Mouse (Mus musculus) splenic B cell, adult 2 months (primary cell): ENCODE measurements around the gene Pisd.
"Not testable (repeated sequence)": the region's sequence is repeated elsewhere in the genome, so short reads cannot be mapped to it uniquely, and the experiment has no call there.

Experiments used
- DNase-seq: peaks from one replicate; pipeline ENCODE4 v3.0.0-alpha.2; 2011; ENCODE audit warnings: low read depth, low spot score
- H3K27me3 ChIP-seq: 2 replicates; pipeline ENCODE4 v1.6.1; 2012; ENCODE audit warnings: mild to moderate bottlenecking, low read length, moderate library complexity, mixed read lengths; ENCODE audit not compliant: control insufficient read depth, poor library complexity, insufficient read depth, severe bottlenecking
- H3K36me3 ChIP-seq: 2 replicates; pipeline ENCODE4 v1.6.1; 2012; ENCODE audit warnings: mild to moderate bottlenecking, low read length, moderate library complexity, mixed read lengths; ENCODE audit not compliant: control insufficient read depth, poor library complexity, insufficient read depth, severe bottlenecking

Pisd gene

DNA sequence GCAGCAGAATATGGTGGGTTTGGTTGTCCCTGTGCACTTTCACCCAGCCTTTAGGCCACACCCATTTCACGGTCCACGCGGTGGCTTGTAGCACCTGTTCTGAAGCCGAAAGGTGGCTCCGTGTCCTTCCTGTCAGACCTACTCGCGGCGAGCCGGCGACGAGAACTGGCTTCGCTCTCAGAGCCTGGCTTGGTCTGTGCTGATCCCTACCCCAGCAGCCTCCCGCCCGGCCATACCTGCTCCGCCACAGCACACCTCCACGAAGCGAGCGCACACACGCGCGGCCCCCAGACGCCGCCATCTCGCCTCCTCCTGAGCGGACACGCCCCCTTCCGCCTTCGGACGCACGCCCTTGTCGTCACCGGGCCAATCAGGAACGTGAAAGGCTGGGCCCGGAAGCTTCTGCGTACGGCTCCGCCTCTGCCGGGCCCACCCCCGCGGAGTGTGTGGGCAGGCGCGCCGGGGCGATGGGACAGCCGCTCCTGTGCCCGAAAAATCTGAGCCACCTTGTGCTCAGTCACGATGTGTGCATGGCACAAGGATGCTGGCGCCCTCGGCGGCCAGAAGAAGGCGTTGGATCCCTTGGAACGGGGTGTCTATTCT lies at the start of gene Pisd:
Gene Pisd, minus strand, starts transcription at position 334 of the 603 bp plus-strand sequence.
- Histone ChIP-seq H3K36me3 (no peaks in the 10 kb centered on the region; the same call in 1 of the 2 replicates), H3K27me3 (no peaks in the 10 kb centered on the region)
- DNase-seq = peak; percentile 95

DNA sequence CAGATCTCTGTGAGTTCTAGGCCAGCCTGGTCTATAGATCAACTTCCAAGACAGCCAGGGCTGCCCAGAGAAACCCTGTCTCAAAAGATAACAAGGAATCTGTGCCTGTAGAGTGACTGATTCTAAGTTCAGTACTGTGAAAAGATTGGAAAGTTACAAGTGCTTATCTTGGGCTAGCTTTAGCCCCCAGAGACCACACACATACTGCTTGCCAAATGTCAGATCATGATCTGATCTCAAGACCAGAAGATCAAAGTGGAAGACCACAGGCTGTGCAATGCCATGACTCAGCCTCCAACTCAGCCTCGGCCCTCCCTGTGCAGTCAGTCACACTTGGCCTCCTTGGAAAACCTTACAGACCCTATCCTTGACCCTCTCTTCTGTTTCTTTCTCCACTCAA lies 49.1 kb upstream of the Pisd start:
- H3K36me3 ChIP-seq = peaks cover 12% of the 10 kb centered on the region
- no peaks in the 10 kb centered on the region for H3K27me3 ChIP-seq
- DNase-seq = no peak

DNA sequence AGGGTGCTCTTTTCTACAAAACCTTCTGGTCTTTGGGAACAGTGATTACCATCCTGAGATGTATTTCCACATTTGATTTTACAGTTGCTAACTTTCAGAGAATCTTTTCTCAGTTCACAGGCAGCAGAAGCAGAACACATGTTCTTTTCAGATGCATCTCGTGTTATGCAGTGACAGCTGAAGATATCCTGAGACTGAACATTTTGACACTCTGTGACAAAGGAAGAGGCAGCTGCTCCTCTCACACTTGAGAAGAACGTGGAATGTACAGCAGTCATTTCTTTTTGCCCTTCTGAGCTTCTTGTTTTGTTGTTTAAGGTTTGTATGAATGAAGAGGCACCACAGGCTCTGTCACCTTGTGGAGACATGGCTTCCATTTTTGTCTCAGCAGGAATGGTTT lies 44.6 kb upstream of the Pisd start:
- H3K27me3 ChIP-seq = no peaks in the 10 kb centered on the region
- peaks cover 4% of the 10 kb centered on the region for H3K36me3 ChIP-seq
- no peak for DNase-seq

DNA sequence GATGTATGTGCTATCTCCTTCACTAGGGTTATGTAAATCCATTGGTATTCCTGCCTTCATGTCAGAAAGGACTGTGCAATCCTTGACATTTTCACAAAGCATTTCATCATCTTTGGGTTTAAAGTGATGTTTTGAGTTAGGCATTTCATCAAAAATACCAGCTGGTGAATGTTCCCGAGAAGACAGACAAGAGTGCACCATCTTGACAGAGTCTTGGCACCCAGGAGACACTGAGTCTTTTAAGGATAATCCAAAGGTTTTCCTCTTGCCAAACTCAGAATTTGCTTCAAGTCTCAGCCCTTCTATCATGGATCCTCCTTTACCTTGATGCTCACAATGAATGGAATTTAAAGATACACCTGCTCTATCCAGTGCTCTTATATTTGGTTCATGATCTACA lies 43.3 kb upstream of the Pisd start:
- H3K27me3 ChIP-seq, DNase-seq, H3K36me3 ChIP-seq: not testable (repeated sequence)

DNA sequence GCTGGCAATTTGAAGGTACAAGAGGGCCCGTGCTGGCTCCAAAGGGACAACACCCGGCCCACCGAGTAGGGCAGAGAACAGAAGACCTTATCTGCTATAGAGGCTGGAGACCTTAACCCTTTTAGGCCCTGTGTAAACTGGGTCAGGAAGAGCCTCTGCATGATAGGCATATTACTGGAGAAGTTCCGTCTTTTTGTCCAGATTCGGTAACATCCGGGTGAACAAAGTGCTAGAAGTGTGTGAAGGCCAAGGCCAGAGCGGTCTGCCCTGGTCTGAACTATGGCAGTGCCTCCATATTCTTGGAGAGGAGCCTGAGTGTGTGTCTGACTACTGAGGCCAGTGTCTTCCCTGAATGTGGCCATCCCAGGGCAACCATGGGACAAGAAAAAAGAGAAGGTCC lies 41.6 kb upstream of the Pisd start, which contains the start of gene Gm20671:
Gene Gm20671, minus strand, starts transcription at position 101 of the 400 bp plus-strand sequence.
- Histone ChIP-seq H3K36me3 (peaks cover 5% of the 10 kb centered on the region), H3K27me3 (no peaks in the 10 kb centered on the region)
- DNase-seq = no peak

DNA sequence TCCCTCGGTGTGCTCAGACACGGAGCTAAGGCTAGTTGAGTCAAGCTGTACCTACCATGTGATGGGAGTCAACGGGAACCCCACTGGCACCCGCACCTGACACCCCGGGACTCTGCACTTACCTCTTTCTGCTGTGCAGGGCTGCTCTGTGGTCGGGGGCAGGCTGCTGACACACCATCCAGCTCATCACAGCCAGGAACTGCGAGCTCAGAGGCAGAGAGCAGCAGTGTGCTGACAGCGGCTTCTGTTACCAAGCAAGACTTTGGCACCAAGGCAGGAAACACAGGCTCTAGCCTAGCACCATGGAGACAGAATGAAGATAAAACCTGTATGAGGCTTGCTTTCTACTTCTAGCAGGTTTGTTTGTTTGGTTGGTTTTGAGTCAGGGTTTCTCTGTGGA lies 35.0 kb upstream of the Pisd start:
- H3K27me3 ChIP-seq = no peaks in the 10 kb centered on the region
- no peak for DNase-seq
- H3K36me3 ChIP-seq = peaks cover 23% of the 10 kb centered on the region

DNA sequence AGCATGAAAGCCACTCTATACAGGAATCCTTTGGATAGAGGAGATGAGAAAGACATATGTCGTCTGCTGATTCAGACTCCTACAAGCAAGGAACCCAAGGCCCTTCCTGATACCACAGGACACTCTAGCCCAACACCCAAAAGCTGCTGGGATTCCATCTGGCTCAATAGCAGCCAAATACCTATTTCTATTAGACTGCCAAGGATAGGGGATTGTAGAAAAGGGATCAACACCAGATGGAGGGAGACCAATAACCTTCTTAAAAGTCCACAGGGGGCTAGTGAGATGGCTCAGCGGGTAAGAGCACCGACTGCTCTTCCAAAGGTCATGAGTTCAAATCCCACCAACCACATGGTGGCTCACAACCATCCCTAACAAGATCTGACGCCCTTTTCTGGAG lies 29.9 kb upstream of the Pisd start:
- peaks cover 25% of the 10 kb centered on the region for H3K36me3 ChIP-seq
- H3K27me3 ChIP-seq = no peaks in the 10 kb centered on the region
- DNase-seq = no peak

DNA sequence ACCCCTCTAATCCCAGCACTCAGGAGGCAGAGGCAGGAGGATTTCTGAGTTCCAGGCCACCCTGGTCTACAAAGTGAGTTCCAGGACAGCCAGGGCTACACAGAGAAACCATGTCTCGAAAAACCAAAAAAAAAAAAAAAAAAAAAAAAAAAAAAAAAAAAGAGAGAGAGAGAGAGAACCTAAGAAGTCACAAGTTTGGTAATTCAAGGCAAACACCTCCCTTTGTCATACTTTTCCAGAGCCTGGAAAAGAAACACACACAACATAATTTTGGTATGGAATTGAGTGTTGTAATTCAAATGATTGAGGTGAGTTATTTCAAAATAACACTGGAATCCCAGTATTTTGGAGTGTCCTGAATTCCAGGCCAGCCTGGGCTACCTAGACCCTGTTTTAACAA lies 1.0 kb upstream of the Pisd start:
- H3K36me3 ChIP-seq, H3K27me3 ChIP-seq, DNase-seq: not testable (repeated sequence)

DNA sequence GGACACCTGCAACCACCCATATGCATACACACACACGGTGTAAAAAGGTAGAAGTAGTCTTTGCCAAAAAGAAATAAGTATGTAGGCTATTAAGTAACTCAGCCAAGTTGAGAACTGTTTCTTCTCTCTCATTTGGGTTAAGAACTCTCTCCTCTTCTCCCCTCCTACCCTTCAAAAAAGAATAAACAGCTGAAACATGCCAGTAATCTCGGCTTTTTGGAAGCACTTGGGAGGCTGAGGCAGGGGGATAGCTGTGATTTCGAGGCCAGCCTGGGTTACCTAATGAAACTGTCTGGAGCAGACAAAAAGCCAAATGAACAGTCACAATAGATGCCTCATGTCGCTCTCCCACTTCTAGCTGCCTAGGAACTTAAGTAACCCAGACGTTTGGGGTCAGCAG lies 720 bp downstream of the Pisd start:
- DNase-seq = no peak
- H3K27me3 ChIP-seq = no peaks in the 10 kb centered on the region
- no peaks in the 10 kb centered on the region; the same call in 1 of the 2 replicates for H3K36me3 ChIP-seq

DNA sequence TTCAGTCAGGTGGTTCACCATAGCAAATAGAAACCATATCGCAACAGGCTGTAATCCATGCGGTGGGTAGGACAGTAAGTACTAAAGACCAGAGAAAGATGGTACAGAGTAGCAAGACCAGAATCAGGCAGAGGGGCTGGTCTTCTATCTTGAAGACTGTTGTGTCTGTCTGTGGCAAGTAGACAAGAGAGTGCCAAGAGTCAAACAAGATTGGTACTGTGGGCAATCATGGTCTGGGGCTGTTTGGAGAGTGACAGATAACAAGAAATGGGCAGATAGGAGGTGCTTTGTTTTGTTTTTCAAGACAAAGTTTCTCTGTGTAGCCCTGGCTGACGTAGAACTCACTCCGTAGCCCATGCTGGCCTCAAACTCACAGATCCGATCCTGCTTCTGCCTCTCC lies 3.9 kb downstream of the Pisd start:
- no peaks in the 10 kb centered on the region for H3K27me3 ChIP-seq
- no peak for DNase-seq
- no peaks in the 10 kb centered on the region; the same call in 1 of the 2 replicates for H3K36me3 ChIP-seq

DNA sequence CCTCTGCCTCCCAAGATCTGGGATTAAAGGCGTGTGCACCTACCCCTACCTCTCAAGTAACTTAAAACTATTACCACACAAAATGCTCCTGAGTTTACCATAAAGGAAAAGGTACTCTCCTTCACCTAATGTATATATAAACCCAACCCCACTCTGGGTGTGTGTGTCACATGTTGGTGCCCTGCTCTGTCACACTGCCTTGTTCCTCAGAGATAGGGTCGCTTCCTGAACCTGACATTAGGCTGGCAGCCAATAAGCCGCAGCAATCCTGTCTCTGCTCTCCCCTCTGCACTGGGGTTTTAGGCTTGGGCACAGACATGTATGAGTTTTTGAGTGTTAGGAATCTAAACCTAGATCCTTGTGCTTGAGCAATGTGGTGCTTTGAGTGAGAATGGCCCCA lies 7.3 kb downstream of the Pisd start:
- no peaks in the 10 kb centered on the region for H3K27me3 ChIP-seq
- no peaks in the 10 kb centered on the region; the same call in 1 of the 2 replicates for H3K36me3 ChIP-seq
- DNase-seq = no peak

DNA sequence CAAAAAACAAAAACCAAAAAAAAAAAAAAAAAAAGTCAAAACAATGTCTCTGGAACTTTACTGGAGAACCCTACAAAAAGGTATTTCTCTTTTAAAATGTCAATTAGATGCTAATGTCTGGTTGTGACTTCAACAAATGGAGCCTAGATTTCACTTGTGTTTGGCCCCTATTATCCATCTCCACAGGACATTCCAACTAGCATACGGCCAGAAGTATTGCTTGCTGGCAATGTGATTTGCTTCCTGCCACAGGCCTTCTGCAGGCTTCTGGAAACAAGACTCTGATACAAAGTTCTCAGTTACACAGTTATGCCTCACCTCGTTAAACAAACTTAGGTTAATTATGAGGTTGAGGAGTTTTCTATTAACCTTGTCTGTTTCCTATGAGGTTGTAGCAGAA lies 13.1 kb downstream of the Pisd start:
- Histone ChIP-seq H3K36me3 (no peaks in the 10 kb centered on the region; the same call in 1 of the 2 replicates), H3K27me3 (no peaks in the 10 kb centered on the region)
- DNase-seq = no peak

DNA sequence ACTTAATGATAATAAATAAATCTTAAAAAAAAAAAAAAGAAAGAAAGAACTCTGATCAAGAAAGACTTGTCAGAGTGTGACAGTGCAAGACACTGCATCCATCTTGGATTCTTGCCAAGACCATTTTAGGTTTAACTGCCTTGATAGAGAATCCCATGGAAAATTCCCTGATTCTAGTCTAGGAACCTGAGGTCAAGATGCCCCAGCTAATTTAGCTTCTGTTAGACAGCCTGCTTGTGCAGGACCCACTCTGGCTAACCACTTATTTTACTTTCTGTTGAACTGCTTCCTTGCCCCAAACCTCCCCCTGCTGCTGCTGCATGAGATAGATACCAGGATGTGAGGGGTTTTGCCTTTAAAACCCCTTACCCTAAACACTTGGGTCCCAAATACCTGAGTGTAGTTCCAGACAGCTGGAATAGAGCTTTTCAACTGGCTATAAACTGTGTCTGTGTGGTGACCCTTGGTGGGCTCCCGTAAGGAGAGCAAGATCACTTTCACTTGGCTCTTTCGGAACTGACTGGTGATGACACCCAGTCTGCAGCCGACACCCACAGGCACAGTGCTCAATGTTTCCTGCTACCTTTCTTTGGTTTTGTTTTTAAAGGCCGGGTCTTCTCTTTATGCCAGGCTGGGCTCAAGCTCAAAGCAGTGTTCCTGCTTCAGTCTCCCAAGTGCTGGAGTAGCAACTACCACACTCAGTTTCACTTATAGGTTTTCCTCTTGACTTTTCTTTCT lies 17.6 kb downstream of the Pisd start:
- Histone ChIP-seq H3K27me3 (no peaks in the 10 kb centered on the region), H3K36me3 (no peaks in the 10 kb centered on the region; the same call in 1 of the 2 replicates)
- no peak for DNase-seq

DNA sequence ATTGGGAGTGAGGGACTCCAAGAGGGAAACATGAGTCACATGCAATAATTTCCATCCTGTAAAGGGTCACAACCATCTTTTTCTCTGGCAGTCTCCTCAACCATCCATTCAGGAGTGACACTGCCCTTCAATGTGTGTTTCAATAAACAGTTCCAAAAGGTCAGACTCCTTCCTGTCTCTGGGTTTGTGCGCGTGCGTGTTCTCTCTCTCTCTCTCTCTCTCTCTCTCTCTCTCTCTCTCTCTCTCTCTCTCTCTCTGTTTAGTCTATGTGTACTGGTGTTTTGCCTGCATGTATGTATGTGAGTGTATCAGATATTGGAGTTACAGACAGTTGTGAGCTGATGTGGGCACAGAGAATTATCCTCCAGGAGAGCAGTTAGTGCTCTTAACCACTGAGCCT lies 18.4 kb downstream of the Pisd start:
- Histone ChIP-seq H3K27me3 (no peaks in the 10 kb centered on the region), H3K36me3 (no peaks in the 10 kb centered on the region; the same call in 1 of the 2 replicates)
- DNase-seq = no peak

DNA sequence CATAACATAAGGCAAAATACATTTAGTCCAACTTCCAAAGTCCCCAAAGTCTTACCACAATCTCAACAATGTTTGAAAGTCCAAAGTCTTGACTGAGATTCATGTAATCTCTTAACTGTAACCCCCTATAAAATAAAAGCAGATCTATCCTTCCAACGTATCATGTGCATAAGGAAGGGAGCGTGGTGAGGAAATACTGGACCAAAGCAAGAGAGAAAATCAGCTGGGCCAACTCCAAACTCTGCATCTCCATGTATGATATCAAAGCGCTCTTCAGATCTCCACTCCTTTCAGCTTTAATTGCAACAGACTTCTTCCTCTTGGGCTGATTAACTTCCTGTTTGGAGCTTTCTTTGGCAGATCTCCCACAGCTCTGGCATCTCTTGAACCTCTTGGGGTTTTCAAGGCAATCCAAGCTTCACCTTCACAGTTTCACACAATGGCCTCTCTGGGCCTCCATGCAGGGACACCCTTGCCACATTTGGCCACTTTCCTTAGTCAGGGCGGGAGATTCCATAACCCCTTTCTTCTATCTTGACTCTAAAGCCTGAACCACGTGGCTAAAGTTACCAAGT lies 23.8 kb downstream of the Pisd start:
- no peaks in the 10 kb centered on the region; the same call in 1 of the 2 replicates for H3K36me3 ChIP-seq
- no peaks in the 10 kb centered on the region for H3K27me3 ChIP-seq
- DNase-seq = no peak
